Mouse (Mus musculus) limb, embryonic 14.5 days (tissue): Measurements from ENCODE around the gene F3. TPM values are rescaled to one million over a fixed set of nuclear protein-coding genes. Genes with fewer than 3 reads are reported as not detected.

Source experiments
- ATAC-seq: fragments of 200-750 bp; cut with Nextera tagmentation; 2 replicates; pipeline ENCODE4 v1.8.0; 2017; ENCODE audit warnings: low read depth, moderate number of reproducible peaks, moderate TSS enrichment; ENCODE audit not compliant: low FRiP score
- DNase-seq: peaks from one replicate; pipeline ENCODE4 v3.0.0-alpha.2; 2015; ENCODE audit warnings: low spot score
- H3K27ac ChIP-seq: fragments of 300-500 bp; sonication (generic); replicated peaks from 2 replicates; pipeline ENCODE4 v1.5.1; 2014; ENCODE audit warnings: low read depth, mild to moderate bottlenecking, low read length, moderate library complexity, mixed read lengths
- H3K27me3 ChIP-seq: fragments of 300-500 bp; sonication (generic); 2 replicates; pipeline ENCODE4 v1.6.1; 2014; ENCODE audit warnings: low read length, mixed read lengths; ENCODE audit not compliant: control insufficient read depth, insufficient read depth
- H3K36me3 ChIP-seq: fragments of 300-500 bp; sonication (generic); 2 replicates; pipeline ENCODE4 v1.6.1; 2014; ENCODE audit warnings: mild to moderate bottlenecking, low read length, moderate library complexity, mixed read lengths; ENCODE audit not compliant: control insufficient read depth, insufficient read depth
- H3K4me1 ChIP-seq: fragments of 300-500 bp; sonication (generic); 2 replicates; pipeline ENCODE4 v1.6.1; 2014; ENCODE audit warnings: antibody characterized with exemption, low read length, mixed read lengths; ENCODE audit not compliant: control insufficient read depth, insufficient read depth
- H3K4me2 ChIP-seq: fragments of 300-500 bp; sonication (generic); replicated peaks from 2 replicates; pipeline ENCODE4 v1.6.1; 2014; ENCODE audit warnings: low read depth, mild to moderate bottlenecking, low read length, moderate library complexity; ENCODE audit not compliant: severe bottlenecking
- H3K4me3 ChIP-seq: fragments of 300-500 bp; sonication (generic); replicated peaks from 2 replicates; pipeline ENCODE4 v1.5.1; 2014; ENCODE audit warnings: low read length
- H3K9ac ChIP-seq: fragments of 300-500 bp; sonication (generic); 2 replicates; pipeline ENCODE4 v1.6.1; 2014; ENCODE audit warnings: mild to moderate bottlenecking, low read depth, low read length, moderate library complexity; ENCODE audit not compliant: severe bottlenecking
- H3K9me3 ChIP-seq: fragments of 300-500 bp; sonication (generic); 2 replicates; pipeline ENCODE4 v1.6.1; 2016; ENCODE audit warnings: low read length; ENCODE audit not compliant: control insufficient read depth
- POLR2A ChIP-seq: fragments of 200-500 bp; IDR thresholded peaks from 2 replicates; pipeline ENCODE4 v1.8.0; 2012; ENCODE audit warnings: inconsistent platforms, mild to moderate bottlenecking, moderate library complexity, borderline replicate concordance; ENCODE audit not compliant: insufficient read depth, insufficient read length; ENCODE audit errors: extremely low read depth
- WGBS: fragments of 180-500 bp; shearing (Covaris S2); extraction: QIAGEN DNeasy Blood & Tissue Kit; methylation state at CpG from one replicate; pipeline ENCODE4 v1.1.7; 2014; 5-methylcytosine and 5-hydroxymethylcytosine counted together
- polyA plus RNA-seq, 2 experiments: library from polyadenylated mRNA; depleted of rRNA in 1 of 2; stranded (reverse) in 1 of 2; unstranded in 1 of 2; fragments of >200 nt; fragmentation: Nextera tagmentation in 1 of 2; extraction: Ambion mirVana in 1 of 2; gene quantifications; 2 replicates each; pipeline versions ENCODE4 v1.2.1 to v1.2.3; 2012 to 2014

Gene F3
- polyA plus RNA-seq, 2 experiments: 8.3 to 16.5 TPM

- no peak for TF ChIP-seq POLR2A
- no peak for DNase-seq
- Histone ChIP-seq H3K9ac (no peak overlapping the region), H3K9me3 (no peaks in the 10 kb centered on the region), H3K4me1 (no peaks in the 10 kb centered on the region), H3K27me3 (no peaks in the 10 kb centered on the region), H3K36me3 (no peaks in the 10 kb centered on the region), H3K4me3 (no peak overlapping the region), H3K27ac (no peak overlapping the region), H3K4me2 (no peak overlapping the region)
- 80% methylated on average over 4 of the region's 4 CpGs for WGBS
- no peak for ATAC-seq
These were observed 16.2 kb upstream of the F3 start for GRCm38 (mm10) chr3:121707106-121707505.

GRCm38 (mm10) chr3:121710894-121711531 lies 12.3 kb upstream of the F3 start:
- Histone ChIP-seq H3K27me3 (no peaks in the 10 kb centered on the region), H3K4me2 (no peak overlapping the region), H3K27ac (no peak overlapping the region), H3K9ac (no peak overlapping the region), H3K36me3 (no peaks in the 10 kb centered on the region), H3K9me3 (no peaks in the 10 kb centered on the region), H3K4me3 (no peak overlapping the region), H3K4me1 (no peaks in the 10 kb centered on the region)
- ATAC-seq (no peak), DNase-seq (no peak)
- 87% methylated on average over 7 of the region's 7 CpGs for WGBS
- no peak for TF ChIP-seq POLR2A

- TF ChIP-seq POLR2A: no peak
- Histone ChIP-seq H3K36me3 (no peaks in the 10 kb centered on the region), H3K9me3 (no peaks in the 10 kb centered on the region), H3K27me3 (no peaks in the 10 kb centered on the region), H3K4me3 (no peak overlapping the region), H3K4me1 (no peaks in the 10 kb centered on the region), H3K4me2 (no peak overlapping the region), H3K27ac (no peak overlapping the region), H3K9ac (no peak overlapping the region)
- 48% methylated on average over 4 of the region's 4 CpGs for WGBS
- ATAC-seq (no peak), DNase-seq (no peak)
These were observed 11.1 kb upstream of the F3 start for GRCm38 (mm10) chr3:121712222-121712621.

- TF ChIP-seq POLR2A: no peak
- WGBS: 55% methylated on average over 17 of the region's 17 CpGs
- Histone ChIP-seq H3K36me3 (no peaks in the 10 kb centered on the region), H3K4me1 (0 out of 2 replicates have a peak, but pooled peaks cover under 1% of the 10 kb centered on the region), H3K27me3 (no peaks in the 10 kb centered on the region), H3K4me3 (no peak overlapping the region), H3K9me3 (no peaks in the 10 kb centered on the region), H3K4me2 (no peak overlapping the region), H3K27ac (no peak overlapping the region), H3K9ac (no peak overlapping the region)
- DNase-seq (no peak), ATAC-seq (no peak)
These were observed 10.1 kb upstream of the F3 start for GRCm38 (mm10) chr3:121713151-121713701.

- 0 out of 2 replicates have a peak, but pooled peaks cover 5% of the 10 kb centered on the region for H3K4me1 ChIP-seq
- TF ChIP-seq POLR2A: no peak
- H3K9ac ChIP-seq: no peak overlapping the region
- DNase-seq (no peak), ATAC-seq (no peak)
- H3K27ac ChIP-seq: no peak overlapping the region
- H3K4me3 ChIP-seq: no peak overlapping the region
- H3K4me2 ChIP-seq: no peak overlapping the region
- H3K9me3 ChIP-seq: no peaks in the 10 kb centered on the region
- no peaks in the 10 kb centered on the region for H3K36me3 ChIP-seq
- WGBS: 66% methylated on average over 8 of the region's 8 CpGs
- no peaks in the 10 kb centered on the region for H3K27me3 ChIP-seq
These were observed 9.5 kb upstream of the F3 start for GRCm38 (mm10) chr3:121713816-121714215.
